Mouse (Mus musculus) lung, postnatal 4 days (tissue): ENCODE data around the gene Kdm7a.

ENCODE experiments used
- DNase-seq, 2 experiments: peaks; one replicate each; pipeline ENCODE4 v3.0.0; 2021

The Kdm7a gene

DNA sequence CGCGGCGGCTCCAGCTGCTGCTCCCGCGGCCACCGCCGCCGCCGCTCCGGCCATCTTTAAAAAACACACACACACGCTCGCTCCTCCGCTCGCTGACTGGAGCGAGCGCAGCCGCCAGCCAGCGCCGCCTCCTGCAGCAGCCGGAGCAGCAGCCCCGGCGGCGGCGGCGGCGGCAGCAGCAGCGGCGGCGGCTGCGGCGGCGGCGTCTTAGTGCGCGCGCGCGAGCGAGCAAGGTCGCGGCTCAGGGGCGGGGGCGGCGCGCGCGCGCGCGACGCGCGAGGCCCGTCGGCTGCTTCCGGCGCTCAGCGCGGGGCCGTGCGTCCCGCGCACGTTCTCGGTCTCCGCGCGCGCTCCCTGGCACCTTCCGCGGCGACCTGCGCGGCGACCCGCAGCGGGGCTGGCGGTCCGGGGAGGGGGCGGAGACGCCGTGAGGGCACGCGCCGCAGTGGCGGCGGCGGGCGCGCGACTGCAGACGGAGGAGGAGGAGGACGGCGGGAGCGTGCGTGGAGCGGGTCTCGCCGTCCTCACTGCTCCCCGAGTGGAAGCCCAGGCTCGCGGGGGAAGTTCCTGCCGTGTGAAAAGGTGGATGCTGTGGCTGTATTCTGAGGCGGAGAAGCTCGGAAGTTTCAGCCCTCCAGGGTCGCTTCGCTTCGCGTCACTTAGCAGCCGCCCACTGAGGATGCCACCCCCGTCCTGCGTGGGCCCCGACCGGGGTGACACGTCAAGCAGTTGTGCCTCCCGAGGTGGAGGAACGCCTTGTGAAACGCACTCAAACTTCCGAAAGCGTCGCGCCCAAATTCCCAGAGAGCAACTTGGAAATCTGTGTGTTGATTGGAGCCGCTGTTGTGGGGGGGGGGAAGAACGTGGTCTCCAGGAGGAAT is at the start of gene Kdm7a:
Kdm7a (minus strand) TSS at position 209 of the 881 bp plus-strand sequence.
- peak; percentile 90 to 96 for DNase-seq

DNA sequence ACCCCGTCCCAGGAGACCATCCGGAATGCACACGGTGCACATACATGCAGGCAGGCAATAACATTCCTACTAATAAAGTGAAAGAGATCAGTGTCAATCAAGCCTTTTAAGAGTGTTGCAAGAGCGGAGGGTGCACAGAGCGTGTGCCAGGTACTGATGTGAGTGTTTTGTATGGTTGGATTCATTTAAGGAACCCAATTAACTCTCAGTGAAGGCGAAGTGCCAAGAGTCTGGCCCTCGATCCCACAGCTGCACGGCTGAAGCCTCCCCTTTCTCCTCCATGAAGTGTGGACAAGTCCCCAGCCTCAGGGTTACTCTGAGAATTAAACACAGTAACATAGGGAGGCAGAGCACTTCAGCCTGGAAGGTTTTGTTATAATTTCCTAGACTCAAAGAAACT is 48.7 kb upstream of the Kdm7a start:
- no peak for DNase-seq

DNA sequence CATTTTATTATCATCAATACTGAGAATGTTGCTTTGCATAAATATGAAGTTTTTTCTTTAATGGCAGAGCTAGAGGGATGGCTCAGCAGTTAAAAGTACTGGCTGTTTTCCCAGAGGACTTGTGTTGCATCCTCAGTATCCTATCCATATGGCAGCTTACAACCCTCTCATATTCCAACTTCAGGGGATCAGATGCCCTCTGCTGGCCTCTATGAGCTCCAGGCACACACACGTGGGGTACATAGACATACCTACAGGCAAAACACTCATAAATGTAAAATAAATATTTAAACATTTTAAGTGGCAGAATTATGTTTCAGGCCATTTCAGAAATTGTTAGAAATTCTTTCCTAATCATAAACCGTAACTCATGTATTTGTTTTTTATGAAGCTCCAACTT is 43.5 kb upstream of the Kdm7a start:
- DNase-seq = no peak

DNA sequence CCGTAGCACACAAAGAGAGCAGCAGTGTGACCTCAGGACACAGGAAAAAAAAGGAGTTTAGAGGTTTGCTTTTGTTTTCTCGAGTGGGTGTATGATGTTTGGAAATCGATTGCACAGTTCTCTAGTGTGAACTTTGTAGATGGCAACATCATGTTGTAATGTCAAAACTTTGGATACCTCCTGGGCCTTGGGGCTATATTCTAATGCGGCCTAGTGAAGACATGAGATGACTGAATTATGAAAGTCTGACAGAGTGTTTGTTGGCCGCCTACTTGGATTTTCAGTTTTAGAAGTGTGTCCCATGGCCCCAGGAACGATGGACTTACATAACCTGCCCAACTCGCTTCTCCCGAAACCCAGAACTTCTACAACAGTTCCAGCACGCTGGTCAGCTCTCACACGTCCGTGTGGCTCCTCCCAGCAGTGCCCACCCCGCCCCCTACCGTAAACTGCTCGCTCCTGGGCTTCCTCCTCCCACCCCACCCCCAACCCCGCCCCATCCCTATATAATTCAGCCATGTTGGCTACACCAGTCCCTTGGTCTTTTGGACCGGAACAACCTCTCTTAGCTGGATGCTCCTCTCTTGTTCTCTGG is 42.7 kb upstream of the Kdm7a start:
- DNase-seq = no peak

DNA sequence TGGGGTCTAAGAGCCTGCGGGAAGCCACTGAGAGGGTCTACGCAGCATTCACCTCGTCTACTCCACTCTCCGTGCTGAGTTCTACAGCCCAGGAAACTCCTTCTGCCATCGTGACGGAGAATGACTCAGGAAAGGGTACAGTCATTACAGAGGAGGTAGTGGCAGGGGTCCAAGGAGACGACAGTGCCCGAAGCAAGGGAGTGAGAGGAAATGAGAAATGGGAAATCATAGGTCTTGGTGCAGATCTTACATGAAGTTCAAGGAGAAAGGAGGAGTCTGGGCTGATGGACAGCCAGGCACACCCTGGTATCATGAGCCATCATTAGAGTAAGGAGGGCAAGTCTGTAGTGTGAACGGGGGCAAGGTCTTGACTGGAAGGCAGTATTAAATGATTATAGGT is 37.5 kb upstream of the Kdm7a start:
- DNase-seq = no peak

DNA sequence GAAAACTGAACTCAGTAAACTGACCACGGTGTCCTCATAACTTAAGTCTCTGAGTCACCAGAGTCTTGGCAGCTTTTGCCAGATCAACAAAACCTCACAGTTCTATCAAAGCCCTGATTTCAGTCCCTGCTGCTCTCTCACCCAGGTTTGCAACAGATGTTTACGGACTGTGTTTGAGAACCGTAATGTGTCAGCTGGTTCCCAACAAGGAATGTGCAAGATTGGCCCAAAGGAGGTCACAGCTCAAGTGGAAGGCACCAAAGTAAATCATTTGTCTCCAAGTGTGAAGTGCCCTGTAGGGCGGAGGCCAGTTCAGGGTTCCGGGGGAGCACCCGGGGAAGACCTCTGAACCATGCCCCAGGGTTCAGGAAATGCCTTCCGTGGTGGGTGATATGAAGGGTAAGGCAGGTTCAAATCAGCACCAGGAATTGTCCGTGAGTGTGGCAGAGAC is 36.9 kb upstream of the Kdm7a start:
- peak in 1 of 2 experiments; percentile 48 for DNase-seq

DNA sequence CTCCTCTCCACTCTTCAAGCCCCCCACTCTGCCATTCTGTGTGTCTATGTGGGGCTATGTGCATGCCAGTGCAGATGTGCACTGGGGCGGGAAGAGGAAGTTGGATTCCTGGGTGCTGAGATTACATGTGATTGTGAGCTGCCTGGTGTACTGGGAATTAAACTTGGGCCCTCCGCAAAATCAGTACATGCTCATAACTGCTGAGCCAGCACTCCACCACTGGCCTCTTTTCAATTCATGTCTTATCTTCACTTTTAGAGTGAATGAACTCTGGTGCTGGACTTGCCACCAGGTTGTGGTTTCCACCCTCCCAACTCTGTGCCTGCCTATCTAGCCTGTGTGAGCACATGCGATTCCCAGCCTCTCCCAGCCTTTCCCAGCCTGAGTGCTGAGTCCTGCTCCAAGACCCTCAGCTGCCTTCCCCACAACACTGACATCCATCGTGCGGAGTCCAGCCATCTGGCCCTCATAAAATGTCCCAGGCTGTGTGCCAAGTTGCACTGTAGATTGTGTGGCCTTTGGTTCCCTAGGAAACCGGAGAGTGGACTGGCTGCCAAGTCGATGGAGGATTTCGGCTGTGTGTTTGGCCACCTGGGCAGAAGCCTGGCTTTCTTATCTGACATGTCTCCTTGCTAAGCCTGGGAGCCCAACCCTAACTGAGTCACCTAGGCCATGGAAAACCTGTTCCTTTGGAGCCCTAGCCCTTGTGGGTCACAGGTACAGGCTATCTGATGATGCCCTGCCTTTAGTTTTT is 36.3 kb upstream of the Kdm7a start:
- DNase-seq = peak; percentile 80 to 90

DNA sequence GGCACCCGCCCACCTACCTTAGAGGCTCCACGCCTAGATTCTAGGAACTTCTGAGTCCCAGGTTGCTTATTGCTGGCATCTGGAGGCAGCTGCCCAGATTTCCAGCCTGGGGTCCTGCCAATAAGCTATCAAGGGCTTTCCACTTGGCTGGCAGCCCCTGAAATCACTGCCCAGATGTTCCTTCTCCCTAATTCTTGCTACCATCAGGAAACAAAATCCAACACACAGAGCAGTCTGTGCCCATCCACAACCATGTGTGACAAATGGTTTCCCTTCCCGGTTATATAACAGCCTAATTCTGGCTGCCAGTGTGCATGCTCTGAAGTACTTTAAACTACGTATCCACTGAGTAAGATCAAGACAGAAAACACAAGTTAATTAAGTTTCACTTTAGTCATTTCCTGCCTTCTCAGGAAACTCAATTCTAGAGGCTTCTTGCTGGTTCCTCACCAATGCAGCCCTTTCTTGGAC is 34.9 kb upstream of the Kdm7a start:
- DNase-seq = no peak

DNA sequence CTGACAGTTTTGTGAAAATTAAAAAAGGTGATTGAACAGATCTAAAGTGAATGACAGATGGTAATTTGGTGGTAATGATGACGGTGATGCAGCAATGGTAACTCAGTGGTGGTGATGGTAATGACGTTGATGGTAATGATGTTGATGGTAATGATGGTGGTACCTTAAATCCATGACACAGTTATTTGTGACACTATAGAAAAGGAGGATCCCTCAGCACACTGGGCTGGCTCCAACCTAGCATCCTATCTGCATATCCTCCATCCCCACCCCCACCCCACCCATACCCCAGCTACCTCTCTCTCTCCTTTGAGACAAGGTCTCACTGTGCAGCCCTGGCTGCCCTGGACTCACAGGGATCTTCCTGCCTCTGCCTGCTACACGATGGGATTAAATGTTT is 34.4 kb upstream of the Kdm7a start:
- no peak for DNase-seq

DNA sequence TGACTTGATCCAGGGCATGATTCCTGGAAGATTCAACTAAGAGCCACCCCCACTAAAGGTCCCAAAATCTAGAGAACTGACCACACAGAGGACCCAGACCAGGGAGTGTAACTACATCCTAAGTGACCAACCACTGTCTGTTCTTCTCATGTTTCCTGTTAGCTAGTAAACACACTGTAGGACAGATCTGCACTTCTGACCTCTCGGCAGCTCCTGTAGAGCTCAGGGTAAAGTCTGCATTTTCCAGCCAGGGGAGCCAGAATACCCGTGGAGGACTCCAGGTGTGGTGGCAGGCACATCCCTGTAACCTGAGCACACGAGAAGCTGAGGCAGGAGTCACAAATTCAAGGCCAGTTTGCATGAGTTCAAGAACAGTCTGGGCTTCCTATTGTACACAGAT is 31.3 kb upstream of the Kdm7a start:
- no peak for DNase-seq

DNA sequence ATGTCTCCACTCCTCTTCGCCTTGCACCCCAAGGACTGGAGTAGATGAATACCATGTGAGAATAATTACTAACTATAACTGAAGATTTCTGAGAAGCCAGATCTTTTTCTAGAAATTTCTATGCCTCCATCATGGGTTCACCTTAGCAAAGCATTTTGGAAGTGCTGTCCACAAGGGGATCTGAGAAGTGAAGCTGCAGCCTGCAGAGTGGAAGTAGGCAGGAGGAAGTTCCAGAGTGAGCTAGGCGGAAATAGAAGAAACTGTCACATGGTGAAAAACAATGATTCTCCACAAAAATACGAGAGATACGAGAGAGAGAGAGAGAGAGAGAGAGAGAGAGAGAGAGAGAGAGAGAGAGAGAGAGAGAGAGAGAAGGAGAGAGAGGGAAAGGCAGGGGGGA is 26.0 kb upstream of the Kdm7a start:
- no peak for DNase-seq

DNA sequence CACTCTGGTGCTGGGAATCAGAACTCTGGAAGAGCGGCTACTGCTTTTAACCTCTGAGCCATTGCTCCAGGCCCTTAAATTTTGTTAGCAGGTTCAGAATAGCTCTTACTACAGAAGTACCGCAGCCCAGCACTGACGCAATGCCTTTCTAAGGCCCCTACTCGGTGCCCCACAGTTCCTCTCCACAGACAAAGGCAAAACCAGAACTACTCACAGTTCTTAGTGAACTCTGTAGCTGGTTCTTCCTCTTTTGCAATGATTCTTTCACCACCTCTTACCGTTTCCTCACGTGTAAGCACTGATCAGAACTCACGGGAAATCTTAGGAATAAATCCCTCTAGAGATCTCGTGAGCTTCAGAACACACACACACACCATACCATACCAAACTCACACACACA is 24.1 kb upstream of the Kdm7a start:
- DNase-seq = peak; percentile 41 to 60

DNA sequence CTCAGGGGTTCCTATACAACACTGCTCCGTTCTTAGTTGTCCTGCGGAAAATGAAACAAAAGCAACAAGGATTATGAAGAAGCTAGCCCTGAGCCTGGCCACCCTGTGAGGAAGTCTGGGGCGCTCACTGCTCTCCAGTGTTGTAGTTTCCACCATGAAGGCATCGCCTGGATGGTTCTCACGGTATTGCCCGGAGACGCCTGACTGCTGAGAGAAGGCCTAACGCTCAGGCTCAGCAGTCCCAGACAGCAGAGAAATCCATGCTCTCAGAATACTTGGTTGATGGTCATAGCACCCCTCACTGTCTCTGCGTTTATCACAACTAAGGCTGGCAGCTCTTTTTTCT is 20.0 kb upstream of the Kdm7a start:
- DNase-seq = no peak

DNA sequence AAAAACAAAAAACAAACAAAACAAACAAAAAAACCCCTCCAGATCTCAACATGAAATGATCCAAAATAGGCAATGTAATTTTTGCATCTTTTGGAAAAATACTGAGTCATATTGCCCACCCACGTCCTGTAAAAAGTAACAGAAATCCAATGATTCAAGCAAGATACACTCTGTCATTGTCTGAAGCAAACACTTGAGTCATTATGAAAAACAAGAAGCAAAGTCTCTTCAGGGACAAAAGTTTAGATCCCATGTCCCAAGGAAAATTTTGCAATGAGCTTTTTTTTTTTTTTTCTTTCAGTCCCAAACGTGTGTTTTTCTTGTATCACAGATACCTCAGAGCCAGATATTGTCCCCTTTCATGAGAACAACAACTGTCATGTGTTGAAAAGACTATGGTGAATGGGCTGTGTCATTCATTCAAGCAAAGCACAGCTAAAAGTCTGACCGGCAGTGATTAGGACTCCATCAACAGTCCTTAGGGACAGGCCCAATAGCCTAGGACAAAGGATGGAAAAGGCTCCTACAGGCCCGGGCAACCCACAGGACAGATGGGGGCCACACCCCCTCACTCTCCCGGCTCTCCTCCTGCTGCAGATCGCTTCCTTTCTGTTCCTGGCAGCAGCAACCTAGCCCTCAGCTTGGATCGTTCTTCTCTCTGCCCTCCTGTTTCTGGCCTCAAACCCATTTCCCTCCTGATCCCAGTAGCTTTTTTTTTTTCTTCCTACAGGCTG is 19.5 kb upstream of the Kdm7a start:
- no peak for DNase-seq

DNA sequence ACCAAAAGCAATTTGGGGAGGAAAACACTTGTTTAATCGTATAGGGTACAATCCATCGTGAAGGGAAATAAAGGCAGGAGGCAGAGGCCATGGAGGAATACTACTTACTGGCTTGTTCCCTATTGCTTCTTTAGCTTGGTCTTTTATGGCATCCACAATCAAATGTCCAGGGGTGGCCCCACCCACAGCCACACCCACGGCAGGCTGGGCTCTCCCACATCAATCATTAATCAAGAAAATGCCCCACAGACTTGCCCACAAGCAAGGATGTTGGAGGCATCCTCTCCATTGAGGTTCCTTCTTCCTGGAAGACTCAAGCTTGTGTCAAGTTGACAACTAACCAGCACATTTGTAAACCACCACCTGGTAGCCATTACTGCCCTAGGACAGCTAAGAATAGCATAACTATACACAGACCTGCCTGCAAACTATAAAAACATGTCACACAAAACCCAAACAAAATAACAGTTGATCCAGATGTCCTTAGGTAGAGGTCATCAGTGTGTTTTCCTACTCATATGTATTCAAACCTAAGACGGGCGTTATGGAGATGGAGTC is 16.8 kb upstream of the Kdm7a start:
- DNase-seq = no peak

DNA sequence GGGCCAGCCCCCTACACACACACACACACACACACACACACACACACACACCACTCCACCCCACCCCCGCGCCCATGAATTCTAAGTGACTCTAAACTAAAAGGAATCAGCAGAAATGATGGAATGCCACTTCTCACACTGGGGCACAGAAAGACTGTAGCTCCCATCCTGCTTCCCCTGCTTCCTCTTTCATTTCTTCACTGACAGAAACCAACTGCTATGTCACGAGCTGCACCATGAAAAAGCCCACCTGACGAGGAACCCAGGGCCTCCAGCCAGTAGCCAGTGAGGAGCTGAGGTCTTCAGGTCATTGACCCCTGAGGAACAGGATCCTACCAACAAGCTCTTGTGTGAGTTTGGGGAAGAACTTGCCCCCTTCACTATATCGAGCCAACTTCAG is 15.9 kb upstream of the Kdm7a start:
- DNase-seq = no peak

DNA sequence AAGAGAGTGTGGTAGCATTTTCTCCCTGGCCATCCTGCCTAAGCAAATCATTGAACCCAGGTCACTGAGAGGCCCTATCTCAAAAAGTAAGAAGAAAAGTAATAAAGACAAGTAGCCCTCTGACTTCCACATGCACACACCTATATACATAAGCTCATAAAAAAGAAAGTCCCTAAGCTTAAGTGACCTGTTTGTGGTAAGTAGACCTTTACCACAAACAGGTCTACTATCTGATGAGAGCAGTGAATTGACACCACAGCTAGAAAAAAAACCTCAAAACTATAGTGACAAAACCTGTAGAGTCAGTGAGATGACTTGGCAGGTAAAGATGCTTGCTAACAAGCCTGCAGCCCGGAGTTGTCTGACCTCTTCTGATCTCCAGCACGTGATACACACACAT is 11.4 kb upstream of the Kdm7a start:
- DNase-seq = no peak

DNA sequence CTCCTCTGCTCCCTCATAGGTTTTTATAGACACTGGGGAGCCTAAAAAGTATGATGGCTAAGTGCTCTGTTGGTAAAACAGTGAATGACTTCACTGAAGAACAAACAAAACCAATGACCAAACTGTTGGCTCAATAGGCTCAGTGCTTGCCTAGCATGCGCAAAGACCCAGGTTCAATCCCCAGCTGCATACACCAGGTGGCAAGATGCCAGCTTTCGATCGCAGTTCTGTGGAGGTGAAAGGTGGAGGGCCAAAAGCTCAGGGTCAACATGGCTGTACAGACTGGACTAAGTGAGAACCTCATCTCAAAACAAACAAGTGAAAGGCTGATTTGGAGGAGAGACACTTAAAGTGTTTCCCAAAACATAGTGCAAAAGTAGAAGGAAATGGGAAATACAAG is 10.5 kb upstream of the Kdm7a start:
- no peak for DNase-seq

DNA sequence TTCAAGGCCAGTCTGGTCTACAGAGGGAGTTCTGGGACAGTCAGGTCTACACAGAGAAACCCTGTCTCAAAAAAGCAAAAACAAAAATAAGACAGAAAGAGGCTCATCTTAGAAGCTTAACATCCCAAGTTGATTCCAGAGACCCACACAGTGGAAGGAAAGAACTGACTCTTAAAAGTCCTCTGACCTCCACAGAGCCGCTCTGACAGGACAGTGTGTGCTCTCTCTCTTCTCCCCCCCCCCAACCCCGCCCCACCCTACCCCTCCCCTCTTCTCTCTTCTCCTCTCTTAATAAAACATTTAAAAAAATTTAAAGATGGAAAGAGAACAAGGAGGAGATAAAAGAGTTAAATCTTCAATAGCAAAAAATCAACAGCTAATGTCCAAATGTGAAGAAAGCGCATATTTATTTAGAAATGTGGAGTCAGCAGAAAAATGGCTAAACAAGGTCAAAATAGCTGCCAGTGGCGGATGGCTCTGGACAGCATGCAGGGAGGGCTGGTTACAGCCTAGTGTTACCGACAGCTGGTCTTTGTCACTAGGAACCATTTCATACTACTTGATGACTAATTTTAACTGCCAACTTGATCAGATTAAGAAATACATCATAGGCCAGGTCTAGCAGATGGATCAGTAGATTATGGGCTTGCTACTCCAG is 8.5 kb upstream of the Kdm7a start:
- DNase-seq = peak in 1 of 2 experiments; percentile 72

DNA sequence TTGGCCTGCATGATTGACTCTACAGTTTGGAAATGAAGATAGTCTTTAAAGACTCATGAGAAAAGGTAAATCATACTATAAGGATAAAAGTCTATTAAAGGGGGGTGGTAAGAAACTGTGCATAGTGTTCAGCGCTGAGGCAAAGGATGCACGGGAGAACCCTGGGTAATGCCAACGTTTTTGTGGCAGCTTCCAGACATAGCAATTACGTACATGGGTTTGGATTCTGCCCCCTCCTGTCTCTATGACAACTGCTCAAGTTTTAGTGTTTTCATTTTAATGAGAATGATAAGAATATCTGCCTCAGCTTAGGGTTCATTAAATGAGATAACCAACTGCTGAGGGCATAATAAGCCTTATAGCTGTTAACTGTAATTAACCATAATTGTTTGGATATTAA is 3.1 kb upstream of the Kdm7a start:
- no peak for DNase-seq

DNA sequence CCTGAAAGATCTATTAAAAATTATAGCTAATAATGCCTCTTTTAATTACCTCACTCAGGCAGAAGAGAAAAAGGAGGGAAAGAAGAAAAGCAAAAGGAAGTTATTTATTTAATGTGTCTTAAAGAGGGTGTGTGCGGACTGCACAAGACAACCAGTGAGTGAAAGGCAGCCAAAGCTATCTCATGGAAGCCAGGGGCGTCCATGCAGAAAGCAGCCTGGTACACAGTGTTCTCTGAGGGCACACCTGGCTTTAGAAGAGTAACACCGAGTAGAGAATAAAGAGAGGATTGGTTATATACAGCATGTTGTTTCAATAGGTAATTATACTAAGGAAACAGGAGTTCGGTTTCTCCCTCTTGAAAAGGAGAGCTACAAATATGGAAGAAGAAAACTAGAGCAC is 1.6 kb upstream of the Kdm7a start:
- DNase-seq = no peak
